Mouse (Mus musculus) neutrophil, adult 5-6 weeks (primary cell): Measurements from ENCODE around the gene Gm13178. TPM values are rescaled to one million over a fixed set of nuclear protein-coding genes. Genes with fewer than 3 reads are reported as not detected.

Source experiments
- ATAC-seq: fragments of 151-379, 151-347 bp; 2 replicates; pipeline ENCODE4 v1.8.0; 2017; ENCODE audit warnings: mild to moderate bottlenecking, moderate TSS enrichment; ENCODE audit not compliant: insufficient number of reproducible peaks, poor library complexity, low FRiP score, severe bottlenecking; ENCODE audit errors: extremely low read depth
- total RNA-seq: library from RNA; stranded (forward); fragments of 200-1000 nt; gene quantifications from 2 replicates; pipeline ENCODE4 v1.2.3, GENCODE M21; 2017

Gene Gm13178
- not detected in 2 replicates for total RNA-seq

DNA sequence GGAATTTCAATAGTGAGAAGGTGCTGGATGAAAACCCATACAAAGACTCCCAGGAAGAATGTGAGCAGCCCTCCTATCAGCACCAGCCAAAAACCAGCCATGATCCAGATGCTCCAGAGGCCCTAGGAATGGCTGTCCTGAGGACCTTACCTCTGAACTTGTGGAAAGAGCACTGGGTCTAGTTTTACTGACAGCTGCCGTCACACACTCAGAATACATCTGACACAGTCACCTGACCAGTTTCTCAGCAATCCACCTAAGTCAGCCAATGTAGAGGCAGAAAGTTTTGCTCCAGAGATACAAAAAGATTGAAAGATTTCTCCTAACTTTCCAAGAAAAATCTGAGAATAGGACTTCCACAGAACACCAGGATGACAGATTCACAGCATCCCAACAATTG is at the start of gene Gm13178:
Gm13178 (minus strand) TSS at position 101 of the 400 bp plus-strand sequence.
- ATAC-seq: no peak

DNA sequence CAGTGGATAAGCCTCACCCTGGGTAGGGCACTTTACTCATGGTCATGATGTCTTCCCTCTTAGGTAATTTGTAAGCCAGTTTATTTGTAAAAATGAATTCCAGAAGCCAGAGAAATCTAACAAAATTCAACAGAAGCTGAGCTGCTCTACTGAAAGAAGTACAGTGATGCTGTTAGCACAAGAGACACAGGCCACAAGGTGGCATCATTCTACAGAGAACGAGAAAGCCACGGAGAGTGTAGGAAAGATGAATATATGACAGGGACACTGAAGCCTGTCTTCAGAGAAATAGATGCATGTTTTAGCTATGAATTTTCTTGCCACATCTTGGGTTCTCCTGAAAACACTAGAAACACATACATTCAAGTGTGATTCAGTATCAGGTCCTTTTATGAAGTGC is 44.5 kb upstream of the Gm13178 start:
- no peak for ATAC-seq

DNA sequence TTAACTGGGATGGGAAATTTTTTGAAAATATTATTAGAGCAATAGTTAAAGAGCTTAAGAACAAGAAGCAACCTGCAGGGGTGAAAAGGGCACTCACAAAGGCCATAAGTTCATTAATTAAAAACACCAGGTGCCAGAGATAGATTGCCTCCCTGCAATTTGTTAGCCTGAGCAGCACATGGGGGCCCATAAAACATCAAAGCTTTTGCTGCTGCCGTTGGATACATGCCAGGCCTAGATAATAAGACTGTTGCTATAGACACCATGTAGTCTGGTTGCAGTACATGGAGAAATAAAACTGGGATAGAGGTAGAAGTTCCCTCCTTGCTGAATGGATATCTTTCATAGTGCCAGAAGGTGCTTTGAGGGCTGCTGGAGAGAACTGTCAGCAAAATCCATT is 27.9 kb upstream of the Gm13178 start:
- no peak for ATAC-seq

DNA sequence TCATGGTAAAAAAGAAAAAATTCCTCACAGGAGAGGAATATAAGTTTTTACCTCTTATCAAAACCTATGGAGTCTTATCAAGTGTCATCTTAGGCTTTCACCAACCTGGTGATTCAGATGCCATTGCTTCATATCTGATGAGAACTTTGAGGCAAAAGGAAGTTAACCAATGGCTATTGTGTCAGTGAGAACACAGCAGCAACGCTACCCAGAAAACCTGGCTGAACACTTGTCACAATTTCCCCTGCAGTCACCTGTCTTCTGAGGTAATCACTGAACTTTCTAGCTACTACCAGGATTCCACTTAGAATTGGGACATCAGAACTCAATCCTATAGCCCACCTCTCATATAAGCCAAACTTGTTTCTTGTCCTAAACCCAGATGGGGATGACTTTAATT is 1.5 kb downstream of the Gm13178 start:
- no peak for ATAC-seq

DNA sequence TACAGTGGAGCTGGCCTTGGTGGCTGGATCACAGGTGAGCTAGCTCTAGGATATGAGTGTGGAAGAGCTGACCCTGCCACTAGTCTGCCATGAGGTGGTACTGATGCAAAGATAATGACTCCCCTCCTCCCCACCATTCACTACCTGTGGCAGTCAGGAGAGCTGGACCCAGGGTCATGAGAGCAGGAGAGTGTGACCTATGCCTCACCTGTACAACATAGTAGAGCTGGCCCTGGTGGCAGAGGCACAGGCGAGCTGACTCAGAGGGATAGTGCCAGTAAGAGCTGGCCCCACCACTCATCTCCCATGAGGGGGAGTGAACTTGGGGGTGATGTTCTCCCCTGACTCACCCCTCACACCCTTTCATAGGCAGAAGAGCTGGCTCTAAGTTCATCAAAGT is 2.9 kb downstream of the Gm13178 start:
- no peak for ATAC-seq

DNA sequence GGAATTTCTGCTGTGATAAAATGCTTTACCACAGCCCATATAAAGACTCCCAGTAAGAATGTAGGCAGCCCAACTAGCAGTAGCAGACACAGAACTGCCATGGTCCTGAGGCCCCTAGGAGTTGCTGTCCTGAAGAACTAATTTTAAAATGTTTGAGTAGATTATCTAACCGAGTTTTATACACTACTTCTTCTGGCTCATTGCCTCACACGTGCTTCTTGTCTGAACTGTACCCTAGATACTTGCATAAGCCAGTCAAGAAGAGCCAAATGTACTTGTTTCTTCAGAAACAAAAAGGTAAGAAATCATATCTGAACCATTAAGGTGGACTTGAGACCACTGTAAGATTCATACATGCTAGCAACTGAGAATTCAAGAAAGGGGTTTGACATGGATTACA is 34.9 kb downstream of the Gm13178 start, which contains the start of gene Gm436:
Gm436 (minus strand) TSS at position 101 of the 400 bp plus-strand sequence.
- ATAC-seq: no peak

Other genes starting within 250 kb of the Gm13178 start
- not detected in 2 replicates for gene 9430007A20Rik, start 201.6 kb downstream of the Gm13178 start, total RNA-seq
- gene Gm13124, start 156.3 kb downstream of the Gm13178 start, total RNA-seq: not detected in 2 replicates
- gene Aadacl4, start 107.7 kb downstream of the Gm13178 start, total RNA-seq: not detected in 2 replicates
- not detected in 2 replicates for gene Gm436, start 35.0 kb downstream of the Gm13178 start, total RNA-seq
- not detected in 2 replicates for gene Gm438, start 65.2 kb upstream of the Gm13178 start, total RNA-seq
- 27.1 and 38.4 TPM in 2 replicates for gene Dhrs3, start 171.4 kb upstream of the Gm13178 start, total RNA-seq